Comparison of ENCODE assay signal across 25 mouse cellular contexts in genomic region chr9:122180105-122180504, GRCm38 (mm10).
DNase-seq lines count a peak whose midpoint lies in the region; ATAC-seq and TF ChIP-seq lines count a peak whose summit lies in the region.
"Had no signal": no experiment of that assay in that cellular context is flagged by ENCODE, and none has a peak within 500 bp of the region (broad histone marks: within the 10 kb centered on the region; RNA-seq: fewer than 3 reads in every experiment).

No protein-coding gene starts in this region.

- ATAC-seq in Patski: no peak
- ATAC-seq in intestine, embryonic 16.5 days: no peak
- ATAC-seq: forebrain, embryonic 16.5 days; inflammation-experienced regulatory T-cells, adult 6 months; liver, postnatal 0 days had no signal

- CTCF ChIA-PET in Patski (lab: Charles Lee): interaction anchor here (0.8 to 2.3 kb wide), 5 partner anchors 9 to 161 kb away, joined by 3 to 6 read pairs (median 4); no protein-coding TSS in a partner anchor

- no peaks in the 10 kb centered on the region for H3K36me3 ChIP-seq in intestine, embryonic 16.5 days (ENCODE audit: control insufficient read depth, insufficient read depth, low read length)
- H3K36me3 ChIP-seq in kidney, adult 2 months (ENCODE audit: control insufficient read depth, insufficient read depth, low read length): no peaks in the 10 kb centered on the region
- H3K36me3 ChIP-seq: forebrain, embryonic 10.5 days; heart, embryonic 15.5 days; kidney, embryonic 15.5 days had no signal

- peaks cover 38% of the 10 kb centered on the region for H3K4me1 ChIP-seq in olfactory bulb, adult 2 months (ENCODE audit: control insufficient read depth, insufficient read depth, low read length)
- peaks cover 5% of the 10 kb centered on the region; the same call in 1 of the 2 replicates for H3K4me1 ChIP-seq in intestine, embryonic 16.5 days (ENCODE audit: control insufficient read depth, insufficient read depth, low read length)
- peaks cover 14% of the 10 kb centered on the region for H3K4me1 ChIP-seq in kidney, adult 2 months (ENCODE audit: control insufficient read depth, insufficient read depth, low read length)
- H3K4me1 ChIP-seq: hindbrain, embryonic 13.5 days had no signal

- no peak for TF ChIP-seq POLR2A in olfactory bulb, adult 2 months (IDR thresholded peaks at IDR 0.05; ENCODE audit: insufficient read depth, low read depth, low read length)
- no peak for TF ChIP-seq POLR2A in kidney, adult 2 months (IDR thresholded peaks at IDR 0.05; ENCODE audit: low read depth, low read length)

- 83% methylated on average over 3 of the region's 3 CpGs for WGBS in olfactory bulb, adult 2 months
- WGBS in intestine, embryonic 16.5 days: 87% methylated on average over 3 of the region's 3 CpGs
- WGBS in kidney, adult 2 months: 88% methylated on average over 3 of the region's 3 CpGs

- H3K4me3 ChIP-seq in gastrocnemius, adult 2 months: no peak overlapping the region
- no peak overlapping the region for H3K4me3 ChIP-seq in olfactory bulb, adult 2 months (ENCODE audit: insufficient read depth, low read depth, low read length)
- H3K4me3 ChIP-seq in intestine, embryonic 16.5 days (ENCODE audit: low read length): no peak overlapping the region
- H3K4me3 ChIP-seq in kidney, adult 2 months (ENCODE audit: insufficient read depth, low read depth, low read length): no peak overlapping the region
- H3K4me3 ChIP-seq: forebrain, embryonic 10.5 days; heart, embryonic 15.5 days; hindbrain, embryonic 13.5 days; kidney, embryonic 15.5 days had no signal

- H3K4me2 ChIP-seq in intestine, embryonic 16.5 days (ENCODE audit: low read depth, low read length): no peak overlapping the region
- H3K4me2 ChIP-seq: heart, embryonic 15.5 days; hindbrain, embryonic 13.5 days; kidney, embryonic 15.5 days; liver, embryonic 11.5 days; midbrain, embryonic 11.5 days had no signal

- 0 out of 2 replicates have a peak overlapping the region, but pooled peaks have one; percentile 24 for H3K27ac ChIP-seq in gastrocnemius, adult 2 months
- peak overlapping the region; percentile 9; the same call in 1 of the 2 replicates for H3K27ac ChIP-seq in olfactory bulb, adult 2 months (ENCODE audit: insufficient read depth, low read depth, low read length)
- H3K27ac ChIP-seq in intestine, embryonic 16.5 days (ENCODE audit: low read length): no peak overlapping the region
- H3K27ac ChIP-seq in kidney, adult 2 months (ENCODE audit: insufficient read depth, low read depth, low read length): no peak overlapping the region
- H3K27ac ChIP-seq: forebrain, embryonic 10.5 days; heart, embryonic 15.5 days; hindbrain, embryonic 13.5 days; kidney, embryonic 15.5 days; stomach, postnatal 0 days had no signal

- TF ChIP-seq CTCF in gastrocnemius, adult 2 months (IDR thresholded peaks at IDR 0.05): no peak
- no peak for TF ChIP-seq CTCF in Patski (IDR thresholded peaks at IDR 0.05)
- no peak for TF ChIP-seq CTCF in olfactory bulb, adult 2 months (IDR thresholded peaks at IDR 0.05; ENCODE audit: insufficient read depth, low read depth, low read length)
- no peak for TF ChIP-seq CTCF in kidney, adult 2 months (conservative IDR thresholded peaks at IDR 0.05; ENCODE audit: insufficient read depth, insufficient read length, low read depth, low read length)

- intact Hi-C loops in gastrocnemius, adult 2 months (cut with DNase I): no loop called here

- no peaks in the 10 kb centered on the region for H3K9me3 ChIP-seq in intestine, embryonic 16.5 days (ENCODE audit: control insufficient read depth, low read length)
- H3K9me3 ChIP-seq: forebrain, embryonic 10.5 days; heart, embryonic 15.5 days; hindbrain, embryonic 13.5 days; kidney, embryonic 15.5 days had no signal

- no peak overlapping the region for H3K9ac ChIP-seq in intestine, embryonic 16.5 days (ENCODE audit: low read depth, low read length)
- H3K9ac ChIP-seq: heart, embryonic 15.5 days; hindbrain, embryonic 13.5 days; kidney, embryonic 15.5 days; liver, postnatal 0 days had no signal

- no peaks in the 10 kb centered on the region for H3K27me3 ChIP-seq in Patski
- H3K27me3 ChIP-seq in intestine, embryonic 16.5 days (replicated peaks; ENCODE audit: control insufficient read depth, insufficient read depth, low read length): no peaks in the 10 kb centered on the region
- H3K27me3 ChIP-seq in kidney, adult 2 months (replicated peaks; ENCODE audit: control insufficient read depth, insufficient read depth, low read length): no peaks in the 10 kb centered on the region
- H3K27me3 ChIP-seq: heart, embryonic 15.5 days; hindbrain, embryonic 13.5 days; kidney, embryonic 15.5 days had no signal

- in situ Hi-C loops in Patski (cut with MboI; ENCODE audit: low pct_unique_long_range_greater_than_20kb): no loop called here

- POLR2A ChIA-PET in Patski (lab: Charles Lee): no interaction called here

- no peak for DNase-seq in gastrocnemius, adult 2 months
- no peak for DNase-seq in gastrocnemius, postnatal 25 days
- DNase-seq in 416B (ENCODE audit: low read depth) (peak; percentile 28), Patski (ENCODE audit: low read depth, low spot score) (peak; percentile 44)
- DNase-seq in kidney, adult 2 months: no peak
- DNase-seq: cerebellum, adult 11-12 months; cerebellum, postnatal 10 days; gastrocnemius, postnatal 36 days; heart, postnatal 36 days; kidney, postnatal 36 days; layer of hippocampus, postnatal 36 days; liver, postnatal 0 days; right cerebral cortex, postnatal 14 days; thymus, adult 2 months had no signal

Comparison
In these comparisons a context has a peak if more than half of its experiments do, and no peak if none do; other contexts are left out.
1. DNase-seq: peak in 416B (single experiment) and Patski (single experiment); none in gastrocnemius, adult 2 months (single experiment), gastrocnemius, postnatal 25 days (single experiment) and kidney, adult 2 months (single experiment).
2. H3K27ac ChIP-seq: peak in gastrocnemius, adult 2 months (single experiment) and olfactory bulb, adult 2 months (single experiment); none in intestine, embryonic 16.5 days (single experiment) and kidney, adult 2 months (single experiment).